Mouse (Mus musculus) hindbrain, embryonic 12.5 days (tissue): Measurements from ENCODE around the gene Mgat4d. TPM values are rescaled to one million over a fixed set of nuclear protein-coding genes. Genes with fewer than 3 reads are reported as not detected.

Experiments
- ATAC-seq: fragments of 200-750 bp; cut with Nextera tagmentation; 2 replicates; pipeline ENCODE4 v1.8.0; 2017; ENCODE audit warnings: moderate TSS enrichment; ENCODE audit not compliant: low FRiP score
- H3K27ac ChIP-seq: fragments of 300-500 bp; sonication (generic); 2 replicates; pipeline ENCODE4 v1.5.1; 2016; ENCODE audit warnings: mild to moderate bottlenecking
- H3K27me3 ChIP-seq: fragments of 300-500 bp; sonication (generic); 2 replicates; pipeline ENCODE4 v1.6.1; 2016; ENCODE audit warnings: mild to moderate bottlenecking
- H3K36me3 ChIP-seq: fragments of 300-500 bp; sonication (generic); 2 replicates; pipeline ENCODE4 v1.6.1; 2016; ENCODE audit warnings: mild to moderate bottlenecking
- H3K4me1 ChIP-seq: fragments of 300-500 bp; sonication (generic); 2 replicates; pipeline ENCODE4 v1.6.1; 2016
- H3K4me2 ChIP-seq: fragments of 300-500 bp; sonication (generic); replicated peaks from 2 replicates; pipeline ENCODE4 v1.6.1; 2016; ENCODE audit warnings: mild to moderate bottlenecking
- H3K4me3 ChIP-seq: fragments of 300-500 bp; sonication (generic); 2 replicates; pipeline ENCODE4 v1.5.1; 2016; ENCODE audit warnings: mild to moderate bottlenecking
- H3K9ac ChIP-seq: fragments of 300-500 bp; sonication (generic); 2 replicates; pipeline ENCODE4 v1.6.1; 2016; ENCODE audit warnings: mild to moderate bottlenecking, moderate library complexity
- H3K9me3 ChIP-seq: fragments of 300-500 bp; sonication (generic); replicated peaks from 2 replicates; pipeline ENCODE4 v1.6.1; 2016; ENCODE audit warnings: mild to moderate bottlenecking
- WGBS: fragments of 180-500 bp; shearing (Covaris S2); methylation state at CpG from one replicate; pipeline ENCODE4 v1.1.7; 2016; 5-methylcytosine and 5-hydroxymethylcytosine counted together
- polyA plus RNA-seq: library from polyadenylated mRNA; unstranded; fragments of >200 nt; fragmentation: Nextera tagmentation; extraction: Ambion mirVana; gene quantifications from 2 replicates; pipeline ENCODE4 v1.2.1, GENCODE M21; 2016

The Mgat4d gene
- polyA plus RNA-seq, 1 experiment from 2014 or later, result not detected

DNA sequence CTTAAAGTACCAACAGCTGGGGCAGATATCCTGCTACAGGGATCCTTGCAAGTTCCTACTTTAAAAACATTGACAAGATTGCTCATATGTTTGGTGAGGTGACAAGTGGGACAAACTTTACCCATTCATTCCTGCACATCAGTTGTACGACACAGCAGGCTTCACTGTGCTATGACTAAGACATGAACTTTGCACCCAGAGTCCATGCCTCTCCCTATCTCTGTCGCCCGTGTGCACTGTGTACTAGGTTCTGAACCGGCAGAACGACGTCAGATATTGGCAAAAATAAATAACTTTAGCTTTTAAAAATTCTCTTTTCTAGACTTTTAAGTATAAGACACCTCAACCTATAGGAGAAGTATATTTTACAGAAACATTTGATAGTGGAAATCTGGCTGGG, 48.4 kb downstream of the Mgat4d start:
- Histone ChIP-seq H3K27me3 (no peaks in the 10 kb centered on the region), H3K9ac (no peak overlapping the region), H3K27ac (no peak overlapping the region), H3K36me3 (no peaks in the 10 kb centered on the region), H3K4me3 (no peak overlapping the region), H3K4me2 (no peak overlapping the region), H3K9me3 (no peaks in the 10 kb centered on the region), H3K4me1 (no peaks in the 10 kb centered on the region)
- 87% methylated on average over 6 of the region's 6 CpGs for WGBS
- no peak for ATAC-seq

DNA sequence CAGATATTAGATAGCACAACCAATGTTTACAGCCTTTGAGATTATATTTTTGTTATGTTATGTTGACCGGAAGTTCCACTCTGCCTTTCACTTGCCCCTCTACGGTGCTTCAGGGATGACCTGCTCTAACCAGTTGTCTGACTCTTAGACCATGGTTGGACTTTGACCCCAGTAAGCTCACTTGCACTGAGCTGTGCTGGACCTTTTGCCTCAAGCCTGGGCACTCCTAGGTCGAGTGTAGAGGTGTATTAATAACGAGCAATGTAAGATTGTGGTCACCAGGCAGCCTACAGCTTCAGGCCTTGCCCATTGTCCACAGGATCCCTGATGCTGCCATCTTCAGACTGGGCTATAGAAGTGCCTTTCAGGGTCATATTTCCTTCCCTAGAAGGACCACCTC, 49.5 kb downstream of the Mgat4d start:
- Histone ChIP-seq H3K4me3 (no peak overlapping the region), H3K27me3 (no peaks in the 10 kb centered on the region), H3K9me3 (no peaks in the 10 kb centered on the region), H3K36me3 (no peaks in the 10 kb centered on the region), H3K4me1 (no peaks in the 10 kb centered on the region), H3K9ac (no peak overlapping the region), H3K27ac (no peak overlapping the region), H3K4me2 (no peak overlapping the region)
- ATAC-seq, result no peak
- 81% methylated on average over 4 of the region's 4 CpGs for WGBS

DNA sequence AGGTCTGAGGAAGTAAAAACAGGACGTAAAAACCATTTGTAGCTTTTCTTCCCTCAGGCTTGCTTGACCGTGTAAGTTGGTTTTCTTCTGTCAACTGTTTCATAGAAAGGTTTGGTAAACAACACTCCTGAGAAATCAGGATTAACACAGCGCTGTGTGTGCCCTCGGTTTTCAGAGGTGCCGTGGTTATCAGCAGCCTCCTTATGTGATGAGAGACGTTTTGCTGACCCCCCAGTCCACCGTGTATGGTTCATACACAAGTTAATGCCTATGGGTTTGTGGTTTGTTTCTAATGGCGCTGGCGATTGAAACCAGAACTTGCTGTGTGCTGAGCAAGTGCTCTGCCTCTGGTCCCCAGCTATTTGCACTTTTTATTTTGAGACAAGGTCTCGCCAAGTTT, 57.3 kb downstream of the Mgat4d start:
- Histone ChIP-seq H3K4me3 (no peak overlapping the region), H3K4me1 (no peaks in the 10 kb centered on the region), H3K27me3 (no peaks in the 10 kb centered on the region), H3K4me2 (no peak overlapping the region), H3K9ac (no peak overlapping the region), H3K27ac (no peak overlapping the region), H3K9me3 (no peaks in the 10 kb centered on the region), H3K36me3 (no peaks in the 10 kb centered on the region)
- WGBS, result 84% methylated on average over 10 of the region's 10 CpGs
- no peak for ATAC-seq

DNA sequence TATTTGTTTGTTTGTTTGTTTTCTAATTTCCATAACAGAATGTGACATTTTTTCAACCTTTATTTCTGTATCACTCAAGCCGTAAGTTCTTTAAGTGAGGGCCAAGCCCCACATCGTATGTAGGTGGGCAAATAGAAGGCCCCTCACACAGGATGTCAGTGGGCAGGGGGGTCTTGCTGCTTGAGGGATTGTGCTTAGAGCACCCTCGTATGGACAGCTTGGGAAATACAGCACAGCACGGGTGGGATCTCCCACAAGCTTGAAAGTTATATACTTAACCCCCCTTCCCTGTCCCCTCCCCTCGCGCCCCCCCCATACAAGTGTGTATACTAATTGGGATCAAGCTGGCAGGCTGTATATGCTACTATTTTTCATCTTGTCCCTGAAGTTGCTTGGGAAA, 58.6 kb downstream of the Mgat4d start:
- H3K9me3 ChIP-seq, result no peaks in the 10 kb centered on the region
- 33% methylated on average over 6 of the region's 6 CpGs for WGBS
- ATAC-seq, result no peak
- no peak overlapping the region for H3K27ac ChIP-seq
- no peaks in the 10 kb centered on the region for H3K4me1 ChIP-seq
- H3K36me3 ChIP-seq, result no peaks in the 10 kb centered on the region
- no peak overlapping the region for H3K4me2 ChIP-seq
- no peaks in the 10 kb centered on the region for H3K27me3 ChIP-seq
- H3K9ac ChIP-seq, result no peak overlapping the region
- no peak overlapping the region for H3K4me3 ChIP-seq

DNA sequence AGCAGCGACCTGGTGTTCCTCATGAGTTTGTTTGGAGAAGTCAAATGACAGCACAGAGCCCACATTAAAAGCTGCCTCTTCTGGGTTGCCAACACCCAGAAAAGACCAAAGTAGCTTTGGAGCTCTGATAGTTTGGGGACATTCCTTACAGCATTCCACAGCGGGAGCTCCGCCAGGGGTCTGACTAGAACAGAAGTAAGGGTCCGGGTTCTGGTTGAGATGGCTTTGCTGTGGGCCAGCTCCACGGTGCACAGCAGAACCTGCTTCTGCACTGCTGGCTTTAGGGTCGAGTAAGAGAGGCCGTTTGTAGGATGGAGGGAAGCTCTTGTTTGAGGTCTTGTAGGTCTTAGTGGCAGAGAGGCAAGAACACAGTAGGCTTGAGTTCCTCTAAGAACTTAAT, 60.2 kb downstream of the Mgat4d start:
- Histone ChIP-seq H3K27ac (no peak overlapping the region), H3K9me3 (no peaks in the 10 kb centered on the region), H3K36me3 (no peaks in the 10 kb centered on the region), H3K4me3 (no peak overlapping the region), H3K4me2 (no peak overlapping the region), H3K4me1 (no peaks in the 10 kb centered on the region), H3K27me3 (no peaks in the 10 kb centered on the region), H3K9ac (no peak overlapping the region)
- 79% methylated on average over 7 of the region's 7 CpGs for WGBS
- no peak for ATAC-seq

DNA sequence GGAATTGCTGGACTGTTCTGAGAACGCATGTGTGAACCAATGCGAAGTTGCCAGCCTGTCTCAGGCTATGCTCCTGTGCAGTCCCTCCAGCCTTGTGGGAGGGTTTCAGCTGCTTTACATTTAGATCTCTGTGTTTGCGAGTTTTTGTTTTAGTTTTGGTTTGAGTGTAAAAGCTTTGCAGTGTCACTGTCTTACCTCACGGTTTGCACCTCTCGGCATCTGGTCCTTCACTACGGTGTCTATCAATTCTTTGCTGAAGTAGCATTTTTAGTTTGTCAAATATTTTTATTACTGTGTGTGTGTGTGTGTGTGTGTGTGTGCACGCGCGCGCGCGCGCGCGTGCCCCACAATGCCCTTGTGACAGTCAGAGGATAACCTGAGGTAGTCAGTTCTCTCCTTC, 68.6 kb downstream of the Mgat4d start:
- WGBS, result 97% methylated on average over 15 of the region's 15 CpGs
- no peaks in the 10 kb centered on the region for H3K4me1 ChIP-seq
- H3K27me3 ChIP-seq, result no peaks in the 10 kb centered on the region
- ATAC-seq, result no peak
- H3K4me3 ChIP-seq, result no peak overlapping the region
- H3K36me3 ChIP-seq, result no peaks in the 10 kb centered on the region
- H3K27ac ChIP-seq, result no peak overlapping the region
- H3K9ac ChIP-seq, result no peak overlapping the region
- H3K9me3 ChIP-seq, result no peaks in the 10 kb centered on the region
- no peak overlapping the region for H3K4me2 ChIP-seq

DNA sequence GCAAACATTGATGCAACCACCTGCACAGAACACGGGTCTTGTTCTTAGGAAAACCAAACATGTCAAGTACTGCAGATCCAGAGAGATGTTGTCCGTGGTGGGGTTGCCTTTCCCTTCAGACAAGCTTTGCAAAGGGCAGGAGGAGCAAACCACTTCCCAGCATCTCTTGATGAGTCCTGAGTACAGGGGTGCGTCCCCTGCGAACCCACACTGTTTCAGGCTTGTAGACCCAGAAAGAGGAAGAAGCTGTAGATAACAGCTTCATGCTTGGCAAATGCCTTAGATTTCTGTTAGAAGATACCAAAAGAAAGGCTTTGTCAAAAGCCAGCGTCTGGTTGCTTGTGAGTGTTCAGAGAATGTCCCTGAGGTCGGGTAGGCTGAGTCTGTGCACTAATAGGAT, 69.7 kb downstream of the Mgat4d start:
- 86% methylated on average over 6 of the region's 6 CpGs for WGBS
- no peaks in the 10 kb centered on the region for H3K4me1 ChIP-seq
- no peak for ATAC-seq

DNA sequence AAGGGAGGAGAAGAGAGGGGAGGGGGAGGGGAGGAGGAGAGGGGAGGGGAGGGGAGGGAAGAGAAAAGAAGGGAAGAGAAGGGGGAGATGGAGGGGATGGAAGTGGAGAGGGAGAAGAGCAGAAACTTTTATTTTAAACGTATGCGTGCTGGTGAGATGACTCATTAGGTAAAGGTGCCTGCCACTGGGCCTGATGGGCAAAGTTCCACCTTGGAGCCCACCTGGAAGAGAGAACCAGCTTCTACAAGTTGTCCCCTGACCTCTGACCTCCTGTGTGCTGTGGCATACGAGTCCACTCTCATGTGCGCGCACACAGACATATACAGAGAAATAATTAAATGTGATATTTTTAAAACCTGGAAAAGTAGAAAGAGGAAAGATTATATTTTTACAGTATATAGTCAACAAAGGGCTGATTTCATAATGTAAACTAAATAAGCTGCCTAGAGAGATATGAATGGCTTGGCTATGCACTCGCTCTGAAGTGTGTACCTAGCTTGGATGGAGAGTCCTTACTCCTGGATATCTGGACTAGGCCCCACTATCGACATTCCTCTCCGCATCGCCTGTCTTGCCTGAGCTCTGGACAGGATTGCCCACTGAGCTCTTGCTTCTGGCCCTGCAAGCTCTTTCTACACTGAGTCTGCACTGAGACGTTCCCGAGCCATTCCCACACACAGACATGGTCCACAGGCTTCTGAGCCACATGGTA, 70.7 kb downstream of the Mgat4d start:
- Histone ChIP-seq H3K27ac (no peak overlapping the region), H3K4me3 (no peak overlapping the region), H3K36me3 (no peaks in the 10 kb centered on the region), H3K9ac (no peak overlapping the region), H3K9me3 (no peaks in the 10 kb centered on the region), H3K27me3 (no peaks in the 10 kb centered on the region), H3K4me2 (no peak overlapping the region), H3K4me1 (no peaks in the 10 kb centered on the region)
- WGBS, result 95% methylated on average over 11 of the region's 11 CpGs
- ATAC-seq, result no peak

More for the DNA sequence above, 69.7 kb downstream of the Mgat4d start:
- Histone ChIP-seq H3K9ac (no peak overlapping the region), H3K27me3 (no peaks in the 10 kb centered on the region), H3K9me3 (no peaks in the 10 kb centered on the region), H3K4me3 (no peak overlapping the region), H3K4me2 (no peak overlapping the region), H3K27ac (no peak overlapping the region), H3K36me3 (no peaks in the 10 kb centered on the region)

DNA sequence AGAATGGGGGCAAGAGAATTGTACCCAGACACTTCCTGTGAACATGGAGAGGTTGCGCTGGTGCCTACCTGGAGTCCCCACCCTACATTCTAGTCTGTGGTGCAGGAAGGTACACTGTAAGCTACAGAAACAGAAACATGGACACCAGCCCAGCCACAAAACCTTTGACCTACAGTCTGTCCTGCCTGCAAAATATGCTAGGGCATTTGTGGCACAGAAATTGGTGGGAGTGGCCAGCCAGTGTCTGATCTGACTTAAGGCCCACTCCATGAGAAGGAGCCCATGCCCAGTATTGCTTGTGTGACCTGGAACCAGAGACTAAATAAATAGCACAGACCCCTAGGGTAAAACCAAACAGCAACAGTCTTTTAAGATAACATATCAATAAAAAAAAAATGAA, 73.1 kb downstream of the Mgat4d start:
- Histone ChIP-seq H3K36me3 (no peaks in the 10 kb centered on the region), H3K9me3 (no peaks in the 10 kb centered on the region)
- no peak for ATAC-seq

DNA sequence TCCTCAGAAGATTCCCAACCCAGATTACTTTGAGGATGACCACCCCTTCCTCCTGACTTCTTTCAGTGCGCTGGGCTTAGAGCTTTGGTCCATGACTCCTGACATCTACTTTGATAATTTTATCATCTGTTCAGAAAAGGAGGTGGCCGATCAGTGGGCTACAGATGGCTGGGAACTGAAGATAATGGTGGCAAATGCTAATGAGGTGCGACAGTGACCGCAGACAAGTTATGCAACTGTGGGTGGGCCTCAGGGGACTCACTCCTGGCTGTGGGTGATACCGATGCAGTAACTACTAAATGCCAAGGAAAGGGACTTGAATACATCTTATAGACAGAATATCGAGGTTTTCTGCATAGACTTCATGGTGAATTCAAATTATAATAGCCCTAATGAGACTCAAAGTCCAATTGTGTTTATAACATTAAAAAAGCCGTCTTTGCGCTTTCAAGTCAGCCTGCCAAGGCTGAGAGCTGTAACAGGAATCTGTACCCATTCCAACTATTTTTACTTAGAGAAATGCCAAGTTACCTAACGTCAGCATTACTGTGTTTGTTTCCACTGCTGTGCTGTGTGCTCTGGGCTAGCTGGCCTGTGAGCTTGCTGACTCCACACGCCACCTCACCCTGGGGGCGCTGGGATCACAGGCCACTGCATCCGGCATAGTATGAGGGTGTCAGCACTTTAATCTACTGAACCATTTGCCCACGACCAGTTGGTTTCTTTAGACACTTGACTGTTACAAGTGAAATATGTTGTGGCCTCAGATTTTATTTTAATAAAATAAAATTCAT, 75.0 kb downstream of the Mgat4d start:
- WGBS, result 70% methylated on average over 13 of the region's 13 CpGs
- no peak for ATAC-seq
- H3K9ac ChIP-seq, result no peak overlapping the region
- H3K4me3 ChIP-seq, result no peak overlapping the region
- H3K9me3 ChIP-seq, result no peaks in the 10 kb centered on the region
- no peaks in the 10 kb centered on the region for H3K27me3 ChIP-seq
- no peak overlapping the region for H3K4me2 ChIP-seq
- H3K4me1 ChIP-seq, result no peaks in the 10 kb centered on the region
- H3K36me3 ChIP-seq, result no peaks in the 10 kb centered on the region
- no peak overlapping the region for H3K27ac ChIP-seq

More for the DNA sequence above, 73.1 kb downstream of the Mgat4d start:
- Histone ChIP-seq H3K27me3 (no peaks in the 10 kb centered on the region), H3K4me2 (no peak overlapping the region), H3K9ac (no peak overlapping the region), H3K4me3 (no peak overlapping the region), H3K27ac (no peak overlapping the region), H3K4me1 (no peaks in the 10 kb centered on the region)
- 100% methylated on average over 1 of the region's 1 CpGs for WGBS

DNA sequence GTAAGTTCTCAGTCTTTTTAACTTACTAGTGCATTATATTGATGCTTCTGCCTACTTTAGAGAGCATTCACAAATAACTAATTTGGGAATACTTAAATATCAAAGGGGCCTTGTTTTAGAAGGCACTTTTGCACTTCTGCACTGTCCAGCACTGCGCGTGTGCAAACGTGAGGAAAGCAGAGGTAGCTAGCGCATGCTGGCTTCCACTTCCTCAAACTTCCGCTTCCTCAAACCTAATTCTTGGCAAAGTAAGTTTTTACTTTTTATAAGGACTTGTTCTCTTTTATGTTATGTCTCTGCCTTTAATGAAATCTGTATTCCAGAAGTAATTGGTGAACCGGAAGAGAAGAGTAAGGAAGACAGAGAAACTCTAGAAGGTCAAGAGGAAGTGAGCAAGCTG, 76.9 kb downstream of the Mgat4d start:
- H3K9ac ChIP-seq, result no peak overlapping the region
- no peaks in the 10 kb centered on the region for H3K4me1 ChIP-seq
- no peaks in the 10 kb centered on the region for H3K36me3 ChIP-seq
- no peak for ATAC-seq
- no peak overlapping the region for H3K4me2 ChIP-seq
- H3K27me3 ChIP-seq, result no peaks in the 10 kb centered on the region
- H3K27ac ChIP-seq, result no peak overlapping the region
- WGBS, result 94% methylated on average over 6 of the region's 6 CpGs
- no peaks in the 10 kb centered on the region for H3K9me3 ChIP-seq
- H3K4me3 ChIP-seq, result no peak overlapping the region

DNA sequence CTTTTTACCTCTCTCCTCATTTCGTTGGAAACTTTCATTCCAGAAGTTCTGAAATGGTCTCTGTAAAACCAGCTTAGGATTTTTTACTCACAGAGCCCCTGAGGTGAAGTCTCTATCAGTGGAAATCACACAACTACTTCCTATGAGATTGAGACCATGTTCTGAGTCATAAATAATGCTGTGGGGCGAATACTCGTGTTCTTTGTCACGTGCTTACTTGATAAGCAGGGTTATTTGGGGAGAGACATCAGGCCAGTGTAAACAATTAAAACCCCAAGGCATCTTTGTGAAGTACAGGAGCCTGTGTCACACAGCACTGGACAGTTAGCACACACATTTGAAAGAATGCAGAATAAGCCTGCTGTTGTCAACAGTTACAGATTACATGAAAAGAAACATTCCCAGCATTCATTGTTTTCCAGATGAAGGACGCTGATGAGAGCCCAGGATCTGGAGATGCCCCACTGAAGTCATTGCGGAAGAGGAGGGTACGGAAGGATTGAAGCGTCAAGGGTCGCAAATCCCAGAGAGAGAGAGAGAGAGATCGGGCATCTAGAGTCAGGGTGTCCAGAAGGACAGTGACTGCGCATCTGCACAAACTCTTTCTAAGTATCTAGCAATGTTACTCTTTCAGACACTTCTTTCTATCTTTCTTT, 78.0 kb downstream of the Mgat4d start:
- Histone ChIP-seq H3K9ac (no peak overlapping the region), H3K4me3 (no peak overlapping the region), H3K27ac (no peak overlapping the region), H3K4me1 (no peaks in the 10 kb centered on the region), H3K9me3 (no peaks in the 10 kb centered on the region), H3K27me3 (no peaks in the 10 kb centered on the region), H3K4me2 (no peak overlapping the region), H3K36me3 (no peaks in the 10 kb centered on the region)
- no peak for ATAC-seq
- WGBS, result 80% methylated on average over 11 of the region's 11 CpGs
